Mouse (Mus musculus): ENCODE results near the gene Casq2. TPM values are rescaled to one million over a fixed set of nuclear protein-coding genes. Genes with fewer than 3 reads are reported as not detected.

The Casq2 gene
- total RNA-seq, 1 experiment, result 0.54 TPM

- no peak overlapping the region for H3K27ac ChIP-seq (ENCODE audit: insufficient read depth, low read depth, low read length, poor library complexity, severe bottlenecking)
Observed at GRCm38 (mm10) chr3:102047532-102047931, 38.7 kb upstream of the Casq2 start.

GRCm38 (mm10) chr3:102049207-102050104 is 36.8 kb upstream of the Casq2 start:
- Histone ChIP-seq H3K4me1 (ENCODE audit: control insufficient read depth in 2 of 2, insufficient read depth in 2 of 2, low read length in 2 of 2, poor library complexity in 1 of 2) (peaks cover 2 to 14% of the 10 kb centered on the region in 2 experiments; a peak in 2 of 4 replicates), H3K9ac (ENCODE audit: insufficient read depth, low read depth, low read length, poor library complexity, severe bottlenecking) (no peak overlapping the region), H3K9me3 (ENCODE audit: control insufficient read depth, insufficient read depth, low read depth, low read length) (no peaks in the 10 kb centered on the region), H3K36me3 (ENCODE audit: control insufficient read depth, insufficient read depth, low read length, poor library complexity, severe bottlenecking) (no peaks in the 10 kb centered on the region), H3K4me3 (ENCODE audit: insufficient read depth in 1 of 2, low read depth in 1 of 2, low read length in 2 of 2, poor library complexity in 1 of 2, severe bottlenecking in 1 of 2) (no peak overlapping the region), H3K27ac (ENCODE audit: insufficient read depth, low read depth, low read length, poor library complexity, severe bottlenecking) (no peak overlapping the region)
- in situ Hi-C loops (cut with MboI; ENCODE audit: low sequenced_read_pairs in 2 of 2, unreplicated experiment in 2 of 2), result no loop called here
- DNase-seq (ENCODE audit: low read depth, low spot score), result no peak
- TF ChIP-seq HCFC1 (IDR thresholded peaks at IDR 0.05; ENCODE audit: borderline replicate concordance, insufficient read depth, low read length), result no peak
- TF ChIP-seq MAFK (IDR thresholded peaks at IDR 0.05; ENCODE audit: insufficient read depth, low read depth, low read length), result no peak
- TF ChIP-seq ZNF384 (IDR thresholded peaks at IDR 0.05; ENCODE audit: low read depth, low read length), result no peak
- no peak for TF ChIP-seq CHD2 (IDR thresholded peaks at IDR 0.05; ENCODE audit: low read depth, low read length)
- TF ChIP-seq ZC3H11A (IDR thresholded peaks at IDR 0.05; ENCODE audit: borderline replicate concordance, low read depth, low read length), result no peak

More at GRCm38 (mm10) chr3:102047532-102047931, 38.7 kb upstream of the Casq2 start:
- DNase-seq (ENCODE audit: low read depth, low spot score), result no peak
- in situ Hi-C loops (cut with MboI; ENCODE audit: low sequenced_read_pairs in 2 of 2, unreplicated experiment in 2 of 2), result no loop called here
- H3K9me3 ChIP-seq (ENCODE audit: control insufficient read depth, insufficient read depth, low read depth, low read length), result no peaks in the 10 kb centered on the region
- no peaks in the 10 kb centered on the region for H3K36me3 ChIP-seq (ENCODE audit: control insufficient read depth, insufficient read depth, low read length, poor library complexity, severe bottlenecking)
- peaks cover 0 to 10% of the 10 kb centered on the region in 2 experiments; a peak in 2 of 4 replicates for H3K4me1 ChIP-seq (ENCODE audit: control insufficient read depth in 2 of 2, insufficient read depth in 2 of 2, low read length in 2 of 2, poor library complexity in 1 of 2)
- H3K4me3 ChIP-seq (ENCODE audit: insufficient read depth in 1 of 2, low read depth in 1 of 2, low read length in 2 of 2, poor library complexity in 1 of 2, severe bottlenecking in 1 of 2), result no peak overlapping the region
- TF ChIP-seq ZNF384 (IDR thresholded peaks at IDR 0.05; ENCODE audit: low read depth, low read length) (no peak), CHD2 (IDR thresholded peaks at IDR 0.05; ENCODE audit: low read depth, low read length) (no peak), ZC3H11A (IDR thresholded peaks at IDR 0.05; ENCODE audit: borderline replicate concordance, low read depth, low read length) (no peak), HCFC1 (IDR thresholded peaks at IDR 0.05; ENCODE audit: borderline replicate concordance, insufficient read depth, low read length) (no peak), MAFK (IDR thresholded peaks at IDR 0.05; ENCODE audit: insufficient read depth, low read depth, low read length) (no peak)
- H3K9ac ChIP-seq (ENCODE audit: insufficient read depth, low read depth, low read length, poor library complexity, severe bottlenecking), result no peak overlapping the region

GRCm38 (mm10) chr3:102052036-102052435 is 34.2 kb upstream of the Casq2 start:
- no peak for DNase-seq (ENCODE audit: low read depth, low spot score)
- no peaks in the 10 kb centered on the region for H3K36me3 ChIP-seq (ENCODE audit: control insufficient read depth, insufficient read depth, low read length, poor library complexity, severe bottlenecking)
- no peaks in the 10 kb centered on the region for H3K9me3 ChIP-seq (ENCODE audit: control insufficient read depth, insufficient read depth, low read depth, low read length)
- no peak overlapping the region for H3K27ac ChIP-seq (ENCODE audit: insufficient read depth, low read depth, low read length, poor library complexity, severe bottlenecking)
- no peak for TF ChIP-seq ZNF384 (IDR thresholded peaks at IDR 0.05; ENCODE audit: low read depth, low read length)
- no peak for TF ChIP-seq ZC3H11A (IDR thresholded peaks at IDR 0.05; ENCODE audit: borderline replicate concordance, low read depth, low read length)
- TF ChIP-seq CHD2 (IDR thresholded peaks at IDR 0.05; ENCODE audit: low read depth, low read length), result no peak
- TF ChIP-seq HCFC1 (IDR thresholded peaks at IDR 0.05; ENCODE audit: borderline replicate concordance, insufficient read depth, low read length), result no peak
- TF ChIP-seq MAFK (IDR thresholded peaks at IDR 0.05; ENCODE audit: insufficient read depth, low read depth, low read length), result no peak
- H3K9ac ChIP-seq (ENCODE audit: insufficient read depth, low read depth, low read length, poor library complexity, severe bottlenecking), result no peak overlapping the region
- in situ Hi-C loops (cut with MboI; ENCODE audit: low sequenced_read_pairs in 2 of 2, unreplicated experiment in 2 of 2), result no loop called here
- no peak overlapping the region for H3K4me3 ChIP-seq (ENCODE audit: insufficient read depth in 1 of 2, low read depth in 1 of 2, low read length in 2 of 2, poor library complexity in 1 of 2, severe bottlenecking in 1 of 2)
- H3K4me1 ChIP-seq (ENCODE audit: control insufficient read depth in 2 of 2, insufficient read depth in 2 of 2, low read length in 2 of 2, poor library complexity in 1 of 2), result peaks cover 9 to 19% of the 10 kb centered on the region in 2 experiments; a peak in 3 of 4 replicates

- DNase-seq (ENCODE audit: low read depth, low spot score), result no peak
- H3K9ac ChIP-seq (ENCODE audit: insufficient read depth, low read depth, low read length, poor library complexity, severe bottlenecking), result no peak overlapping the region
- TF ChIP-seq MAFK (IDR thresholded peaks at IDR 0.05; ENCODE audit: insufficient read depth, low read depth, low read length) (no peak), CHD2 (IDR thresholded peaks at IDR 0.05; ENCODE audit: low read depth, low read length) (no peak), ZNF384 (IDR thresholded peaks at IDR 0.05; ENCODE audit: low read depth, low read length) (no peak), ZC3H11A (IDR thresholded peaks at IDR 0.05; ENCODE audit: borderline replicate concordance, low read depth, low read length) (no peak), HCFC1 (IDR thresholded peaks at IDR 0.05; ENCODE audit: borderline replicate concordance, insufficient read depth, low read length) (no peak)
- peaks cover 9 to 19% of the 10 kb centered on the region in 2 experiments; a peak in 3 of 4 replicates for H3K4me1 ChIP-seq (ENCODE audit: control insufficient read depth in 2 of 2, insufficient read depth in 2 of 2, low read length in 2 of 2, poor library complexity in 1 of 2)
- H3K4me3 ChIP-seq (ENCODE audit: insufficient read depth in 1 of 2, low read depth in 1 of 2, low read length in 2 of 2, poor library complexity in 1 of 2, severe bottlenecking in 1 of 2), result no peak overlapping the region
- no peak overlapping the region for H3K27ac ChIP-seq (ENCODE audit: insufficient read depth, low read depth, low read length, poor library complexity, severe bottlenecking)
- H3K36me3 ChIP-seq (ENCODE audit: control insufficient read depth, insufficient read depth, low read length, poor library complexity, severe bottlenecking), result no peaks in the 10 kb centered on the region
- in situ Hi-C loops (cut with MboI; ENCODE audit: low sequenced_read_pairs in 2 of 2, unreplicated experiment in 2 of 2), result no loop called here
- H3K9me3 ChIP-seq (ENCODE audit: control insufficient read depth, insufficient read depth, low read depth, low read length), result no peaks in the 10 kb centered on the region
Observed at GRCm38 (mm10) chr3:102053293-102053692, 32.9 kb upstream of the Casq2 start.
